In the genomic region with DNA sequence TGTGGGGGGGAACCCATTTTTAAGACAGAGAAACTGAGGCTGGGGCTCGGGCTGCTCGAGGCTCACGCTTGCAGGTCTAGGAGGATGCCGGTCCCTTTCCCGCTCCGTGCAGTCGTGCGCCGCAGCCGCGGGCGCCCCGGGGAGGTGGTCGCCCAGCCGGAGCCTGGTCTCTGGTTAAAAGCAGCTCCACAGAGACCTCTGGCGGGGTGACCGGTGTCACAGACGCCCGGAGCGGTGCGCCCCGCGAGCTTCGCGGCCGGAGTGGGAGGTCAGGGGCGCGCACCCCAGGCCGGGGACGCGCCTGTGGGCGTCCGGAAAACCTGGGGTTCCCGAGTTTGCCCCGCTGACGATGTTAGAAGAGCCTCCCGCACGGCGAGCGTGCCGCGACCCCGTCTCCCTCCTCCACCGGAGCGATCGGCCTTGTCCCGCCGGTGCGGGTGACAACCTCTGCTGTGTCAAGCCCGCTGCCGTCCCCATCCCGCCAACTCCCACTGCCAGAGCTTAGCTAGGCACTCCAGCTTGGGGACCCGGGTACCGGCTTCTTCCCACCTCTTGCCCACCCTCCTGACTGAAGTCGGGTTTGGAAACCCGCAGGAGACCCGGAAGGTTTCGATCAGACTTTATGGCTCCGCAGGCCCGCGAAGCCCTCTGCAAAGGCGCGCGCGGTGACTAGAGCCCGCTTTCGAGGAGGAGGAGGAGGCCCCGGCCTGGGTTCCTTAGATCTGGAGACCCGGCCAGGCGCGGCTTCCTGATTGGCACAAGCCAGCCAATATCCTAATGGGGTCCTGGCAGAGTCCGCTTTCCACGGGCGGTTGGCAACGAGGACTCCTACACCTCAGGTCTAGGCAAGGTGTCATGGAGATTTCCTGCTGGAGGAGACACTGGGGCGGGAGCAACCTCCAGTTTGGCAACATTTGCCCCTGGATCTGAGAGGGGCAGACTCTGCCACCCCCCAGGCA, we compare ENCODE assay signal across 8 mouse cellular contexts. TPM values are rescaled to one million over a fixed set of nuclear protein-coding genes. Genes with fewer than 3 reads are reported as not detected.
A peak's percentile ranks its signal among the peaks of the same experiment; 100 is the strongest.
DNase-seq lines count a peak whose midpoint lies in the region; ATAC-seq and TF ChIP-seq lines count a peak whose summit lies in the region.

No protein-coding gene starts in this region.

- no peak for TF ChIP-seq POLR2A in cortical plate, adult 2 months (IDR thresholded peaks at IDR 0.05; ENCODE audit: extremely low read depth, insufficient read depth, low read length)
- no peak for TF ChIP-seq POLR2A in thymus, adult 2 months (IDR thresholded peaks at IDR 0.05; ENCODE audit: control insufficient read depth, extremely low read depth, insufficient read depth, low read length, poor library complexity)

- H3K4me3 ChIP-seq in cortical plate, adult 2 months (ENCODE audit: insufficient read depth, low read length) = peak overlapping the region; percentile 88
- H3K4me3 ChIP-seq in heart, postnatal 0 days (ENCODE audit: low read depth, low read length) = peak overlapping the region; percentile 83
- H3K4me3 ChIP-seq in limb, embryonic 15.5 days = peak overlapping the region; percentile 67
- H3K4me3 ChIP-seq in thymus, adult 2 months (ENCODE audit: control insufficient read depth, insufficient read depth, low read length) = peak overlapping the region; percentile 56

- no peak for TF ChIP-seq CTCF in cortical plate, adult 2 months (IDR thresholded peaks at IDR 0.05; ENCODE audit: extremely low read depth, insufficient read depth, low read length)
- no peak for TF ChIP-seq CTCF in heart, postnatal 0 days (IDR thresholded peaks at IDR 0.05; ENCODE audit: low read depth)
- no peak for TF ChIP-seq CTCF in thymus, adult 2 months (IDR thresholded peaks at IDR 0.05; ENCODE audit: borderline replicate concordance, control insufficient read depth, extremely low read depth, insufficient read depth, low read length, poor library complexity)

- H3K9ac ChIP-seq in heart, postnatal 0 days (replicated peaks; ENCODE audit: low read depth, low read length) = peak overlapping the region; percentile 65
- H3K9ac ChIP-seq in limb, embryonic 15.5 days = peak overlapping the region; percentile 42

- H3K4me2 ChIP-seq in heart, postnatal 0 days (ENCODE audit: low read depth, low read length) = peak overlapping the region; percentile 100
- peak overlapping the region; percentile 100 for H3K4me2 ChIP-seq in limb, embryonic 15.5 days

- peaks cover 71% of the 10 kb centered on the region for H3K27me3 ChIP-seq in heart, postnatal 0 days (ENCODE audit: control insufficient read depth, insufficient read depth, low read length)
- peaks cover 61% of the 10 kb centered on the region for H3K27me3 ChIP-seq in limb, embryonic 15.5 days
- H3K27me3 ChIP-seq in thymus, adult 2 months (ENCODE audit: control insufficient read depth, insufficient read depth, low read length) = peaks cover 4% of the 10 kb centered on the region; the same call in 1 of the 2 replicates

- peak; percentile 42 for DNase-seq in gastrocnemius, postnatal 10 days
- DNase-seq in gastrocnemius, postnatal 25 days = no peak
- DNase-seq in Muller cell, postnatal 12 days (ENCODE audit: inconsistent ontology term) = peak; percentile 38
- no peak for DNase-seq in heart, postnatal 0 days (ENCODE audit: low spot score)
- peak; percentile 54 for DNase-seq in naive thymus-derived CD4-positive, alpha-beta T cell, adult 2 months (ENCODE audit: low read depth)
- DNase-seq in thymus, adult 2 months = peak; percentile 60

- no peak for TF ChIP-seq EP300 in heart, postnatal 0 days (IDR thresholded peaks at IDR 0.05; ENCODE audit: low read depth)

- under 1% methylated on average over 71 of the region's 76 CpGs for WGBS in heart, postnatal 0 days
- WGBS in limb, embryonic 15.5 days = under 1% methylated on average over 76 of the region's 76 CpGs
- 1% methylated on average over 76 of the region's 76 CpGs for WGBS in thymus, adult 2 months

- ATAC-seq in heart, postnatal 0 days (ENCODE audit: insufficient read depth, low read depth) = 0 out of 2 replicates have a peak, but pooled peaks have one; percentile 12
- no peak for ATAC-seq in limb, embryonic 15.5 days (ENCODE audit: insufficient number of reproducible peaks, low FRiP score, low TSS enrichment, low read depth)

- H3K36me3 ChIP-seq in heart, postnatal 0 days (replicated peaks; ENCODE audit: control insufficient read depth, insufficient read depth, low read length) = no peaks in the 10 kb centered on the region
- H3K36me3 ChIP-seq in limb, embryonic 15.5 days = no peaks in the 10 kb centered on the region
- no peaks in the 10 kb centered on the region for H3K36me3 ChIP-seq in thymus, adult 2 months (ENCODE audit: control insufficient read depth, insufficient read depth, low read length)

- no peaks in the 10 kb centered on the region for H3K9me3 ChIP-seq in heart, postnatal 0 days (replicated peaks; ENCODE audit: control insufficient read depth, low read length)
- no peaks in the 10 kb centered on the region for H3K9me3 ChIP-seq in limb, embryonic 15.5 days

- H3K27ac ChIP-seq in cortical plate, adult 2 months (ENCODE audit: insufficient read depth, low read length) = peak overlapping the region; percentile 91
- H3K27ac ChIP-seq in heart, postnatal 0 days (ENCODE audit: low read depth) = no peak overlapping the region
- H3K27ac ChIP-seq in limb, embryonic 15.5 days = no peak overlapping the region
- no peak overlapping the region for H3K27ac ChIP-seq in thymus, adult 2 months (ENCODE audit: control insufficient read depth, insufficient read depth, low read length)

- peaks cover 8% of the 10 kb centered on the region for H3K4me1 ChIP-seq in cortical plate, adult 2 months (ENCODE audit: control insufficient read depth, insufficient read depth, low read length)
- peaks cover 16% of the 10 kb centered on the region for H3K4me1 ChIP-seq in heart, postnatal 0 days (ENCODE audit: control insufficient read depth, insufficient read depth)
- H3K4me1 ChIP-seq in limb, embryonic 15.5 days = peaks cover 32% of the 10 kb centered on the region
- H3K4me1 ChIP-seq in thymus, adult 2 months (replicated peaks; ENCODE audit: control insufficient read depth, insufficient read depth, low read length) = peaks cover 25% of the 10 kb centered on the region

RNA-seq across cellular contexts. Expression of gene Mmp17, which starts 0.9 kb away (rescaled TPM):
- total RNA-seq in gastrocnemius, postnatal 10 days (2021) = under 1 TPM; 0.80 to 0.95 TPM
- under 1 TPM; 0.33 to 0.43 TPM for total RNA-seq in gastrocnemius, postnatal 25 days (2021)
- polyA plus RNA-seq in cortical plate, adult 2 months (2012; rRNA removed) = 83.9 and 90.5 TPM in 2 replicates
- total RNA-seq in heart, postnatal 0 days (2014; rRNA removed; ENCODE audit: low replicate concordance) = 0.43 and 2.6 TPM in 2 replicates
- 0.41 TPM in 2 replicates for polyA plus RNA-seq in heart, postnatal 0 days (2015; fragmentation: Nextera tagmentation; extraction: Ambion mirVana)
- 1.4 and 1.5 TPM in 2 replicates for polyA plus RNA-seq in limb, embryonic 15.5 days (2015; fragmentation: Nextera tagmentation; extraction: Ambion mirVana)
- 3.4 and 3.5 TPM in 2 replicates for polyA plus RNA-seq in thymus, adult 2 months (2012; rRNA removed)

Comparison
In these comparisons a context has a peak if more than half of its experiments do, and no peak if none do; other contexts are left out.
1. DNase-seq: peak in gastrocnemius, postnatal 10 days (single experiment), Muller cell, postnatal 12 days (single experiment), naive thymus-derived CD4-positive, alpha-beta T cell, adult 2 months (single experiment) and thymus, adult 2 months (single experiment); none in gastrocnemius, postnatal 25 days (single experiment) and heart, postnatal 0 days (single experiment).
2. RNA of gene Mmp17, which starts 0.9 kb away (polyA plus RNA-seq): 83.9 to 90.5 TPM in cortical plate, adult 2 months; 3.4 to 3.5 TPM in thymus, adult 2 months, 1.4 to 1.5 TPM in limb, embryonic 15.5 days and 0.41 TPM in heart, postnatal 0 days; every median in the first group is over 10 times any median in the second.
3. Peak in every context shown above with its lines, with median percentiles within 50 percentile points of each other: H3K4me3 ChIP-seq.